Mouse (Mus musculus) liver, embryonic 14.5 days (tissue): ENCODE measurements at regions not wholly inside any gene's neighbourhood (a gene's known extent, or its start where the extent isn't known, plus 50 kb on each side); places are given as distances from the start of the nearest gene placed in this dataset.

Experiments
- CTCF ChIP-seq: IDR thresholded peaks from 2 replicates; pipeline ENCODE4 v1.5.1; 2016; ENCODE audit warnings: antibody characterized with exemption, low read depth, control low read depth
- EP300 ChIP-seq: IDR thresholded peaks from 2 replicates; pipeline ENCODE4 v1.6.1; 2016; ENCODE audit warnings: antibody characterized with exemption, low read depth

DNA sequence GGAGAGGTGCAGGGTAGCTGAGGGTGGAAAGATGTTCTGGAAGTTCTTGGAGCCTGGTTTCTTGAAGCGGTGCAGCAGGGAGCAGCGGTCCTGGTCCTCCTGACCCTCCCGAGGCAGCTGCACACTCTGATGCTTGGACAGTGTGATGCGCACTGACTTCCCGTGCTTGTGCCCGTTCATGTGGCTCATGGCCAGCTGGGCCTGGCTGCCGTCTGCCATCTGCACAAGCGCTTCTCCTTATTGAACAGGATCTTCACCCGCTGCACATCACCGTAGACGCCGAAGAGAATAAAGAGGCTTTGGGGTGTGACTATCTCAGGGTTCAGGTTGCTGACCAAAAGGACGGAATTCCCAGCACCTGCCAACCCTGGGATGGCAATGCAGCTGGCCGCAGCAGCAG, 399.2 kb upstream of the Gdi2 start:
- TF ChIP-seq CTCF (no peak), EP300 (no peak)
